Mouse (Mus musculus) kidney, postnatal 25 days (tissue): Measurements from ENCODE around the gene Cyfip1.

Source experiments
- DNase-seq, 2 experiments: peaks; one replicate each; pipeline ENCODE4 v3.0.0; 2021; ENCODE audit warnings: mixed read lengths in 2 of 2

The Cyfip1 gene

GRCm38 (mm10) chr7:55841445-55841844 is at the start of gene Cyfip1:
Gene Cyfip1, plus strand, starts transcription at chr7:55841745.
- no peak for DNase-seq

GRCm38 (mm10) chr7:55792280-55792679 is 49.3 kb upstream of the Cyfip1 start:
- no peak for DNase-seq

GRCm38 (mm10) chr7:55793236-55793951 is 48.2 kb upstream of the Cyfip1 start:
- DNase-seq, result no peak

GRCm38 (mm10) chr7:55793952-55794603 is 47.5 kb upstream of the Cyfip1 start, which contains the start of gene Tubgcp5:
Gene Tubgcp5, plus strand, starts transcription at chr7:55794154.
- DNase-seq, result peak; percentile 99

- DNase-seq, result no peak
Observed at GRCm38 (mm10) chr7:55799981-55800380, 41.6 kb upstream of the Cyfip1 start.

GRCm38 (mm10) chr7:55809967-55810366 is 31.6 kb upstream of the Cyfip1 start:
- no peak for DNase-seq

- DNase-seq, result no peak
Observed at GRCm38 (mm10) chr7:55824468-55824867, 17.1 kb upstream of the Cyfip1 start.

- no peak for DNase-seq
Observed at GRCm38 (mm10) chr7:55827551-55827950, 14.0 kb upstream of the Cyfip1 start.

- no peak for DNase-seq
Observed at GRCm38 (mm10) chr7:55836877-55837276, 4.7 kb upstream of the Cyfip1 start.

- peak; percentile 94 to 97 for DNase-seq
Observed at GRCm38 (mm10) chr7:55841977-55842503, 495 bp downstream of the Cyfip1 start.

- no peak for DNase-seq
Observed at GRCm38 (mm10) chr7:55842504-55843152, 1.1 kb downstream of the Cyfip1 start.

- no peak for DNase-seq
Observed at GRCm38 (mm10) chr7:55846606-55847312, 5.2 kb downstream of the Cyfip1 start.

- no peak for DNase-seq
Observed at GRCm38 (mm10) chr7:55849948-55850571, 8.5 kb downstream of the Cyfip1 start.

- DNase-seq, result no peak
Observed at GRCm38 (mm10) chr7:55852787-55853186, 11.2 kb downstream of the Cyfip1 start.

GRCm38 (mm10) chr7:55855597-55855996 is 14.1 kb downstream of the Cyfip1 start:
- no peak for DNase-seq

- DNase-seq, result no peak
Observed at GRCm38 (mm10) chr7:55856741-55857140, 15.2 kb downstream of the Cyfip1 start.

GRCm38 (mm10) chr7:55857729-55858128 is 16.2 kb downstream of the Cyfip1 start:
- no peak for DNase-seq

- DNase-seq, result no peak
Observed at GRCm38 (mm10) chr7:55858836-55859517, 17.4 kb downstream of the Cyfip1 start.

- no peak for DNase-seq
Observed at GRCm38 (mm10) chr7:55859518-55859872, 17.9 kb downstream of the Cyfip1 start.

- peak in 1 of 2 experiments; percentile 14 for DNase-seq
Observed at GRCm38 (mm10) chr7:55859956-55860355, 18.4 kb downstream of the Cyfip1 start.

GRCm38 (mm10) chr7:55861175-55861574 is 19.6 kb downstream of the Cyfip1 start:
- DNase-seq, result no peak

- DNase-seq, result no peak
Observed at GRCm38 (mm10) chr7:55865044-55865443, 23.5 kb downstream of the Cyfip1 start.
